Mouse (Mus musculus) lung, postnatal 0 days (tissue): ENCODE measurements around the gene Mapt.
"Not testable (repeated sequence)": the region's sequence is repeated elsewhere in the genome, so short reads cannot be mapped to it uniquely, and the experiment has no call there.

ENCODE experiments used
- CTCF ChIP-seq: IDR thresholded peaks from 2 replicates; pipeline ENCODE4 v1.5.1; 2016; ENCODE audit warnings: antibody characterized with exemption, mild to moderate bottlenecking
- EP300 ChIP-seq: IDR thresholded peaks from 2 replicates; pipeline ENCODE4 v1.6.1; 2016; ENCODE audit warnings: antibody characterized with exemption, mild to moderate bottlenecking, control low read depth

DNA sequence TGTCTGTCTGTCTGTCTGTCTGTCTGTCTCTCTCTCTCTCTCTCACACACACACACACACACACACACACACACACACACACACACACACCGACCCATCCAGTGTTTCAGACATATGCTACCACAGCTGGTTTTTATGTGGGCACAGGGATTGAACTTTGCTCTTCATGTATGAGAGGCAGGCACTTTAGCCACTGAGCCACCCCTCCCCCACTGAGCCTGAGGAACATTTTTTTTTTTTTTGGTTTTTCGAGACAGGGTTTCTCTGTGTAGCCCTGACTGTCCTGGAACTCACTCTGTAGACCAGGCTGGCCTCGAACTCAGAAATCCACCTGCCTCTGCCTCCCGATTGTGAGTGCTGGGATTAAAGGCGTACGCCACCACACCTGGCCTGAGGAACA lies 14.3 kb downstream of the Mapt start:
- not testable (repeated sequence) for TF ChIP-seq CTCF, EP300
